Mouse (Mus musculus) midbrain, embryonic 14.5 days (tissue): Measurements from ENCODE around the gene Kat2b. TPM values are rescaled to one million over a fixed set of nuclear protein-coding genes. Genes with fewer than 3 reads are reported as not detected.
A peak's percentile ranks its signal among the peaks of the same experiment; 100 is the strongest.

Experiments used
- ATAC-seq: fragments of 200-750 bp; cut with Nextera tagmentation; 2 replicates; pipeline ENCODE4 v1.8.0; 2017; ENCODE audit warnings: moderate number of reproducible peaks, moderate library complexity; ENCODE audit not compliant: low FRiP score, low TSS enrichment
- DNase-seq: peaks from one replicate; pipeline ENCODE4 v3.0.0-alpha.2; 2015
- H3K27ac ChIP-seq: fragments of 300-500 bp; sonication (generic); replicated peaks from 2 replicates; pipeline ENCODE4 v1.5.1; 2014; ENCODE audit warnings: mild to moderate bottlenecking, low read depth, low read length, moderate library complexity
- H3K27me3 ChIP-seq: fragments of 300-500 bp; sonication (generic); 2 replicates; pipeline ENCODE4 v1.6.1; 2014; ENCODE audit warnings: low read length, control low read depth, mixed read lengths; ENCODE audit not compliant: control insufficient read depth, insufficient read depth
- H3K36me3 ChIP-seq: fragments of 300-500 bp; sonication (generic); 2 replicates; pipeline ENCODE4 v1.6.1; 2014; ENCODE audit warnings: low read length, control low read depth; ENCODE audit not compliant: control insufficient read depth, insufficient read depth
- H3K4me1 ChIP-seq: fragments of 300-500 bp; sonication (generic); 2 replicates; pipeline ENCODE4 v1.6.1; 2014; ENCODE audit warnings: mild to moderate bottlenecking, antibody characterized with exemption, low read length, control low read depth; ENCODE audit not compliant: control insufficient read depth, insufficient read depth
- H3K4me2 ChIP-seq: fragments of 300-500 bp; sonication (generic); 2 replicates; pipeline ENCODE4 v1.6.1; 2014; ENCODE audit warnings: mild to moderate bottlenecking, low read length, moderate library complexity
- H3K4me3 ChIP-seq: fragments of 300-500 bp; sonication (generic); replicated peaks from 2 replicates; pipeline ENCODE4 v1.5.1; 2014; ENCODE audit warnings: low read depth, low read length
- H3K9ac ChIP-seq: fragments of 300-500 bp; sonication (generic); replicated peaks from 2 replicates; pipeline ENCODE4 v1.6.1; 2014; ENCODE audit warnings: mild to moderate bottlenecking, low read length, moderate library complexity
- H3K9me3 ChIP-seq: fragments of 300-500 bp; sonication (generic); 2 replicates; pipeline ENCODE4 v1.6.1; 2016; ENCODE audit warnings: low read length, control low read depth, mixed read lengths; ENCODE audit not compliant: control insufficient read depth
- WGBS: fragments of 180-500 bp; shearing (Covaris S2); extraction: QIAGEN DNeasy Blood & Tissue Kit; methylation state at CpG from one replicate; pipeline ENCODE4 v1.1.7; 2014; 5-methylcytosine and 5-hydroxymethylcytosine counted together
- polyA plus RNA-seq: library from polyadenylated mRNA; unstranded; fragments of >200 nt; fragmentation: Nextera tagmentation; extraction: Ambion mirVana; gene quantifications from 2 replicates; pipeline ENCODE4 v1.2.1, GENCODE M21; 2014

Kat2b gene
- polyA plus RNA-seq, 1 experiment from 2014 or later: 9.4 TPM

GRCm38 (mm10) chr17:53587074-53587851 is 20.6 kb downstream of the Kat2b start:
- ATAC-seq (peak; percentile 66), DNase-seq (peak; percentile 80)
- H3K27ac ChIP-seq: 0 out of 2 replicates have a peak overlapping the region, but pooled peaks have one; percentile 13
- H3K9ac ChIP-seq: no peak overlapping the region; the same call in 1 of the 2 replicates
- H3K9me3 ChIP-seq: no peaks in the 10 kb centered on the region
- no peaks in the 10 kb centered on the region for H3K36me3 ChIP-seq
- 58% methylated on average over 14 of the region's 14 CpGs for WGBS
- no peak overlapping the region for H3K4me2 ChIP-seq
- no peaks in the 10 kb centered on the region for H3K27me3 ChIP-seq
- H3K4me3 ChIP-seq: no peak overlapping the region
- peaks cover 9% of the 10 kb centered on the region; the same call in 1 of the 2 replicates for H3K4me1 ChIP-seq

GRCm38 (mm10) chr17:53588097-53588855 is 21.6 kb downstream of the Kat2b start:
- Histone ChIP-seq H3K36me3 (no peaks in the 10 kb centered on the region), H3K4me2 (no peak overlapping the region), H3K27ac (no peak overlapping the region), H3K4me3 (no peak overlapping the region), H3K4me1 (peaks cover 9% of the 10 kb centered on the region; the same call in 1 of the 2 replicates), H3K9ac (no peak overlapping the region), H3K9me3 (no peaks in the 10 kb centered on the region), H3K27me3 (no peaks in the 10 kb centered on the region)
- DNase-seq (no peak), ATAC-seq (no peak)
- WGBS: 90% methylated on average over 9 of the region's 9 CpGs

GRCm38 (mm10) chr17:53590110-53590509 is 23.4 kb downstream of the Kat2b start:
- no peaks in the 10 kb centered on the region for H3K9me3 ChIP-seq

GRCm38 (mm10) chr17:53591910-53592309 is 25.2 kb downstream of the Kat2b start:
- Histone ChIP-seq H3K9ac (no peak overlapping the region), H3K4me1 (peaks cover 20% of the 10 kb centered on the region), H3K27ac (no peak overlapping the region), H3K36me3 (no peaks in the 10 kb centered on the region), H3K4me3 (no peak overlapping the region), H3K27me3 (no peaks in the 10 kb centered on the region), H3K4me2 (no peak overlapping the region), H3K9me3 (no peaks in the 10 kb centered on the region)
- WGBS: 91% methylated on average over 5 of the region's 5 CpGs
- ATAC-seq (no peak), DNase-seq (no peak)

More at GRCm38 (mm10) chr17:53590110-53590509, 23.4 kb downstream of the Kat2b start:
- Histone ChIP-seq H3K4me2 (no peak overlapping the region), H3K27ac (no peak overlapping the region), H3K36me3 (no peaks in the 10 kb centered on the region), H3K4me1 (peaks cover 9% of the 10 kb centered on the region; the same call in 1 of the 2 replicates), H3K4me3 (no peak overlapping the region), H3K9ac (no peak overlapping the region), H3K27me3 (no peaks in the 10 kb centered on the region)
- ATAC-seq: no peak
- no peak for DNase-seq
- WGBS: 94% methylated on average over 6 of the region's 6 CpGs

GRCm38 (mm10) chr17:53594590-53594989 is 27.9 kb downstream of the Kat2b start:
- DNase-seq: no peak
- 74% methylated on average over 4 of the region's 4 CpGs for WGBS
- ATAC-seq: no peak
- H3K4me3 ChIP-seq: no peak overlapping the region
- H3K36me3 ChIP-seq: no peaks in the 10 kb centered on the region
- H3K27ac ChIP-seq: no peak overlapping the region
- H3K9ac ChIP-seq: no peak overlapping the region
- no peak overlapping the region for H3K4me2 ChIP-seq
- H3K9me3 ChIP-seq: no peaks in the 10 kb centered on the region
- peaks cover 15% of the 10 kb centered on the region for H3K4me1 ChIP-seq
- no peaks in the 10 kb centered on the region for H3K27me3 ChIP-seq

- Histone ChIP-seq H3K9me3 (no peaks in the 10 kb centered on the region), H3K4me2 (no peak overlapping the region), H3K27me3 (no peaks in the 10 kb centered on the region), H3K9ac (no peak overlapping the region), H3K27ac (peak overlapping the region; percentile 70), H3K36me3 (no peaks in the 10 kb centered on the region), H3K4me3 (no peak overlapping the region), H3K4me1 (peaks cover 15% of the 10 kb centered on the region)
- 86% methylated on average over 8 of the region's 8 CpGs for WGBS
- no peak for DNase-seq
- no peak for ATAC-seq
Observed at GRCm38 (mm10) chr17:53595527-53595926, 28.9 kb downstream of the Kat2b start.

- H3K36me3 ChIP-seq: no peaks in the 10 kb centered on the region
- no peak overlapping the region for H3K4me2 ChIP-seq
- DNase-seq (peak; percentile 75), ATAC-seq (peak; percentile 72)
- peak overlapping the region; percentile 70 for H3K27ac ChIP-seq
- H3K9ac ChIP-seq: no peak overlapping the region
- no peaks in the 10 kb centered on the region for H3K9me3 ChIP-seq
- 20% methylated on average over 3 of the region's 3 CpGs for WGBS
- H3K4me1 ChIP-seq: peaks cover 15% of the 10 kb centered on the region
- H3K4me3 ChIP-seq: no peak overlapping the region
- no peaks in the 10 kb centered on the region for H3K27me3 ChIP-seq
Observed at GRCm38 (mm10) chr17:53596314-53596882, 29.7 kb downstream of the Kat2b start.

- Histone ChIP-seq H3K27ac (peak overlapping the region; percentile 70; the same call in 1 of the 2 replicates), H3K4me1 (peaks cover 15% of the 10 kb centered on the region), H3K9ac (no peak overlapping the region), H3K4me2 (no peak overlapping the region), H3K27me3 (no peaks in the 10 kb centered on the region), H3K4me3 (no peak overlapping the region), H3K36me3 (no peaks in the 10 kb centered on the region), H3K9me3 (no peaks in the 10 kb centered on the region)
- WGBS: 84% methylated on average over 11 of the region's 11 CpGs
- DNase-seq (no peak), ATAC-seq (no peak)
Observed at GRCm38 (mm10) chr17:53596941-53597790, 30.5 kb downstream of the Kat2b start.
